Mouse (Mus musculus) layer of hippocampus, adult 11-12 months (tissue): ENCODE measurements around the gene Mllt3.

Experiments
- DNase-seq: peaks from one replicate; pipeline ENCODE4 v3.0.0; 2022; ENCODE audit warnings: low spot score

Gene Mllt3

DNA sequence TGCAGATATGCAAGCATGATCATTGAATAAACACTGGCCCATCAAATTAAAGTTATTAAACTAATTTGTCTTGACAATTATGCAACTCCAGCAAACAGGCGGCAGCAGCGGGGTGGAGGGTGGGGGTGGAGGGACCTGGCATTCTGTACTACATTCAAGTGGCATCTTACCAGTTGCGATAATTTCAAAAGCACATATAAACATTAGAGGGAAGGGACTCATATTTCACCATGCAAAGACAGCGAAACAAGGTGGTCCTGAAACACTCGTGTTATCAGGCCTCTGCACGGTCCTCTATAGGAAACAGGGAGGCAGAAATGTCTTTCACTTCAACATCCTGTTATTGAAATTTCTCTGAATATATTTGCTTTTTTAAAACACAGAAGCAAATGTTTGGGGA lies 210.0 kb downstream of the Mllt3 start:
- DNase-seq: no peak

DNA sequence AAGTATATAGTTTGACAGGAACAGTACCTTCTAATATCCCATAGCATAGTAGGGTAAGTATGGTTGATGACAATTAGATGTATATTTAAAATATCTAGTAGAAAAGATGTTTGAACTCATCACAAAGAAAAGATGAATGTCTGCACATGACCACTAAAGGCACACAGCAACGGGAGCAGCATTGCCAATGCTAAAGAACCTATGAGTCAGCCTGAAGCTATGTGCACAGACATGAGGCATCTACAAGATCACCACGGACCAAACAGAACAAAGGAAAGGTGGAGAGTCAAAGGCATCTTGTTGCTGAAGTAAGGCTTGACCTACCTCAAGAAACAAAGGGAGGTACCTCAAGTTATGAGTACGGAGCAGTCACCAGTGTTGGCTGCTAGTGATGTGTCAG lies 212.3 kb downstream of the Mllt3 start:
- no peak for DNase-seq

DNA sequence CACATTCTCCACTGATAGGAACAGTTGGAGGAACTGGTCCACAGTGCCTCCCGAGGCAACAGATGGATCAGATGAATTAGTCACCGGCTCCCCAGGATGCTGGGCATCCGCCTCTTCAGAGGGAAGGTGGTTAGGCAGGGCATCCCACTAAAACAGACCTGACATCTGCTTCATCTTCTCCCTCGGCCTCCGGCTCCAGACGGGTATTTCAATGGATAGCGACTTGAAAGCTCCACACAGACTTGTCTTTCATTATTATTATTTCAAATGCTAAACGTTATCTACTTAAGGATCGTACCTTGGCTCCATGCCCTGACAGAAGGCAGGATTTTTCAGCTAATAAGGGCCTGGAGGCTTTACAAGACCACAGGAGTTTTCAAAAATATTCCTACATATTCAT lies 214.0 kb downstream of the Mllt3 start:
- DNase-seq: peak; percentile 28

DNA sequence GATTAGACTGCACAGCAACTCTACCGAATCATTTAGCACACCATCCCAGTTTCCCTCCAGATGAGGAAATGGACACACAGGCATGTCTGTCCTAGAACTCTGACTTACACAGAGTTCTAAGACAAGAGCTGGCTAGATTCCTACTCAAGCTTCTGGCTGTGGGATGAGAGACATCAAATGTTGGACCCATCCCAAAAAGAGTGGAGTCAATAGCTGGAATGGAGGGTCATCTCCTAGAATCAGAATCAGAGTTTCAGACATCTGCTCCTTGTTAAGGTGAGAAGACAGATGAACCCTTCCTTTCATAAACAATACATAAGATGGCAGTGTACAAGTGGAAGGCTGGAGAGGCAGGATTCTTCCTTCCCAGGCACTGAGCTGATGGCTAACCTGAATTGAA lies 214.9 kb downstream of the Mllt3 start:
- DNase-seq: no peak

DNA sequence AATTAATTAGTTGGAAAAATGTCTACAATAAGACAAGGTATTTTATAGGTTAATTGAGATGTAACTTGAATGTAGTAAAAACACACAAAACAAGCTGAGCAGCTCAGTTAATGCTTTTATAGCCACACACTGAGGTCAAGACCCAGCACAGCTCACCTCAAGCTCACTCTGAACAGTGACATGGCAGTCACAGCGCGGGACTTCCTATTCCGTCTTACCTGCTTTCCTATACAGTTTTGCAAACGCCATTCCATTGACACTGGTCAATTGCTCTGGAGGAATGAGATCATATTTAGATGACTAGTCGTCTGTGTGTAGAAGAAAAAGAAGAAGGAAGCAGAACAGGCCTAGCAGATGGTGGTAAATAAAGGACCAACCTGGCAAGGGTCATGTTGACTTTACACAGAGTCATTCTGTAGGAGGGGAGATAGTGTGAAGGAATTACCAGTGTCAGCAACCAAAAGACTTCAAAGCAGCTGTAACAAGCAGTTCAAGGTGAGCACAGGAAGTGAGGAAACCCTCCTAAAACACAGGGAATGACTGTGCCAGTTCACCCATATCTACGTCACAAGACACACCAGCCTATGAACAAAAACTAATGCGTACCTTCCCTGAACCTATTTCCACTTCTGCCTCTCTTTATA lies 217.6 kb downstream of the Mllt3 start:
- no peak for DNase-seq

DNA sequence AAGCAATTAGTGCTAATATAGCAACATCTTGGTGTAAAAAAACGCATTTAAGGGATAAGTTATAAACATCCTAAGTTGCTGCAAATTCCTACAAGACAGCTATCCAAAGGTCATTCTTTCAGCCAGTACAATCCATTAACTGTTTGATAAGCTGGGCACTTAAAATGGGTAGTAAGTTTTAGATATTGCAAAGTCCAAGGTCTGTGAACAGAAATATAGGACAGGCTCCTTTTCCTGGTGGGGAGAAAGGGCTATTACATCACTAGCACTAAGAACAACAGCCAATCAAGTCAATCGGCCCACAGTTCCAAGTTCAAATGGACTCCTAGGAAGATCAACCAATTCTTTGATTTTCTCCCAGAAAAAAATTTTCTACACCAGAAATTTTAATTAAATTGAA lies 221.3 kb downstream of the Mllt3 start:
- no peak for DNase-seq

DNA sequence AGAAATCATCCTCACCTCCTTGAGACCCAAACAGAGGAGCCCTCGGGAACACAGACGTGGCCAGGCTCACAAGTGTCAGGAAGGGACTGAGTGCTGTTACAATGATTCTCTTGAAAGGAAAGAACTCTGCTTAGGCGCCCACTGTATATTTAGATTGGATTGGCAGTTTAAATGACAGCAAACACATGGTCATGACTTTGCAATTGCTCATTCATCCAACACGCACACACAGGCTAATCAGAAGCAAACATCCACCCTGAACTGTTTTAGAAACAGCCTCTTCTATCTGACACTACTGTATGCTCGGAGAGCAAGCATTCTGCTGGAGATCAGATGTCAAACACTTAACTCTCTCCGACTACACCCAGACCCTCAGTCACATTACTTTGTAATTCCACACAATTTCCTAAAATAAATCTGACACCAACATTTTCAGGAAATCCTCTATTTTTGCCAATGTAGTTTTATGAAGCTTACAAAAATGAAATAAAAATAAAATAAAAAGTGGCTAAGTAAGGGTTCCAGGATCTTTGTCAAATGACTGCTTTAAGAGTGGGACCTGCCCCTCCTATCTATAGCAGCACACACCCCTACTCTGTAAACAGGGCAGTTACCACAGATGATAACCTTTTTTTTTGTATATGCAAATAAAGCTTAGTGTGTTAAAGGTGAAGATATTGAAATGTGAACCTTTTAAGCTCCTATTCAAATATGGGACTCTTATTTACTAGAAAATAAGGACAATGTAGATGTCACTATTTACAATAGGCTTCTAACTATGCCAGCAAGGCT lies 226.8 kb downstream of the Mllt3 start:
- no peak for DNase-seq

DNA sequence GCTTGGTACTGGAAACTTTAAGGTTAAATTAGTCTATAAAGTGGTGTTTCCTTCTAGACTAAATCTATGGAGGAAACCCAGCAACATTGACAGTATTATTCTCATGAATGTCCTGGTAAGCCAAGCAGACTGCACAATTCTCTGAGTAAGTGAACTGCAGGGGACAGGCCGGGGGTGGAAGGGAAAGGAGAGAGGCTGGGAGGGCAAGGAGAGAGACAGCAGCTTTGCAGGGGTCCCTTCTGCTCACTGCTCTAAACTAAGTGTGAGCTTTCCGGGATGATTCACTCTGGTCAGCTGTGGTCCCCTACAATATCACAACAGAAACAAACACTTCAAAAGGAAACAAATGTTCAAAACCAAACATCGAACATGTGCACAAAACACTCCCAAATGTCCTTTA lies 228.6 kb downstream of the Mllt3 start:
- DNase-seq: no peak

DNA sequence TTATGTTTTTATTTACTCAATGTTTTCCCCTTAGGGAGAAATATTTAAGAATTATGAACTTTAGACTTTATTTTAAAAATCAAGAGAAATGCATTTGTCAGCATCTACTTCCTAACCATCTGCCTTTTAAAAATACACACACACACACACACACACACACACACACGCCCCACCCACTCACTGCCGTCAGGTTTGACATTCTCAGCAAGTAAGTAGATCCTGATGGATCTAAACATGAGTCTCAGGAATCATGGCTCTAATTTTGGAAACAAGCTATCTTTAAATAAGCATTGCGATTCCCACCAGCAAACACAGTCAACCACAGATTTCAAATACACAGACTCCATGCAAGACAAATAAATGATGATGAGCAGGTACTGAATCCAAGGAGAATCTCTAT lies 229.9 kb downstream of the Mllt3 start:
- DNase-seq: no peak

DNA sequence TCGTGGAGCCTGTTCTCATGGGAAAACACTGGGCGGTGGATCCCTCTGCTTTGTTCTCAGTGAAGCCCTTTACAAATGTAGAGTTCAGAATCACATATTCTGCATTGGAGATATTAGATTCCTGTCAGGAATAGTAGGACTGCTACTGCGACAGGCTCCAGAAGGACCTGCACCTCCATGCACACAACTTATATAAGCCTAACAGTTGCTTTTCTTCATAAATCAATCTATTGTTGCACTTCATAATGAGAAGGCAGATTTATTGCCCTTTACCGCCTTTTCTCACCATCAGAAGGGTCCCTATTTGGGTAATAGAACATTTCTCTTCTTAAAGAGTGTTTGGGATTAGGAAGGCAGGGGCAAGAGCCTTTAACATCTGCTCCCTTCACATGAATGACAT lies 231.0 kb downstream of the Mllt3 start:
- no peak for DNase-seq

DNA sequence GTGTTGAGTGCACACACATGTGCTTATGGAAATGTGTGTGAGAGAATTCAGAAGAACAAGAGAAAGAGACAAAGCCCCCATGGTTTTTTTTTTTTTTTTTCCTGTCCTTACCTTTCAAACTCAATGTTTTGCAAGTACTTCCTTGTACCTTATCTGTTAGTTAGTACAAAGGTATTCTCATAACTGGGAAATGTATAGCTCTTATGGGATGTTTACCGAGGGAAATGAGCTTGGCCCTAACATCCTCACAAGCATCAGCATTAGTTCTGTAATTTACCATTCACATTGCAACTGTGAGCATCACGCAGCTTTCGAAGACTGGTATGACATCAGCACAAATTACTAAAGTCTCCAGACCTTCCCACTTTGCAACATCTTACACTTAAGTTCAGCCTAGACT lies 231.8 kb downstream of the Mllt3 start:
- DNase-seq: no peak

DNA sequence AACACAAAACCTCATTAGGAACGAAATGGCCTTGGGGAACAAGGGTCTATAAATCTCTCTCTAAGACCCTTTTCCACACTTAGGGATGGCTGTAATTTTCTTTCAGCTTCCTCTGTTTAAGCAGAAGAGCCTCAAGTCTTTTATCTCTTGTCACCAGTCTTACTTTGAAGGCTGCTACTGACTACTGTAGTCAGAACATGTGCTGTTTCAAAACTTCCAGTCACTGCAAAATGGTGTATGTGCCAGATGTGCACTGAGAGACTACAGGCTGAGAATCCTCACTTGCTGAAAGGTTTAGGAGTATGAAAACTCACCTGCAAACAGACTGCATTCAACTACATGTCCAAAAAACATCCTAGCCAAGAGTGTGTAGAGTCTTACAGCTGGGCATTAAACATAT lies 232.9 kb downstream of the Mllt3 start:
- DNase-seq: no peak

DNA sequence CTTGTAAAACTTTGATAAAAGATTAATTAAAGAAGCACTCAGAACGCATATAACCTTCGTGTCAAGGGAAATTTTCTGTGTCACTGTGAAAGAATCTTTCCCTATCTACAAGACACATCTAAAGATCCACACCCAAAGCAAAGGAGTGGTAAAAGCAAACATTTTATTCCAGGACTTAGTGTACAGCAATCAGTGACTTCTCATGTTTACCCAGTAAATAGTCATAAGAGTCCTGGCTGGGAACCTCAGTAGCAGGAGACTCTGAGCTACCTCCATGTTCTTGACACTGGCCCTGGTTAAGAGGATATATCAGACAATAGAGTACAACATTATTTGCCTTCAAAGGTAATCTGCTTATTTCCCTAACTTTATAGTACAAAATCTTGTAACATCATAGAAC lies 233.7 kb downstream of the Mllt3 start:
- no peak for DNase-seq

DNA sequence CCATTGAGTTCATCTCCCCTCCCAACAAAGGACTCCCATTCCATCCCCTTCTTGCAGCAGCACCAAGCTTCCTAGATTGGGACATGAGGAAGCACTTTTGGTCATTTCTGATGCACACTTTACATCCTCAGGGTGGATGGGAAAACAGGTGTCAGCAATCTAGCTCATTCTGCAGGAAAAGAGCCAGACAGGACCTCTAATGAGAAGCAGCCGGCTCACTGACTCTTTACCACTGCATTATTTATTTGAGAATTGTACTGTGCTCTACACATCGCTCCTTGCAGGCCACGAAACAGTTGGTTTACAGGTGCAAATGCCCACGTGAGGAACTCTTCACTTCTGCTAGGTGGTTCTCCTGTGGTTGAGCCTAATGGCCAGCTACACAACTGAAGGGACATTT lies 237.9 kb downstream of the Mllt3 start:
- DNase-seq: no peak

DNA sequence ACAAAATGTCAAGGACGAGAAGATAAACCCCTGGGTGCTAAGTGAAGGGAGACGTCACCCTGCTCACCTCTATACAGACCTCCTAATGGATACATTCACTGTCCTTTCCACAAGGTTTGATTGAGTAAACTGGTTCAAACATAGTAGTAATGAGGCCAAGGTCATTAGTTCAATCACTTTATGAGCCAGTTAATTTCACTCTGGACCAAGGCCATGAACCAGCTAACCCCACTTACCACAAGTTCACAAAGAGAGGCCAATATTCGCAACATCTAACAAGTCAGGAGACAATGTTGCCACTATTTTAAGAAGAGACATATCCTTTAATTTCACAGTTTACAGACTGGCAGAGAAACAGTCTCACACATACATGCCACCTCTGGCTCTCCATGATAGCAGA lies 238.9 kb downstream of the Mllt3 start:
- DNase-seq: no peak

DNA sequence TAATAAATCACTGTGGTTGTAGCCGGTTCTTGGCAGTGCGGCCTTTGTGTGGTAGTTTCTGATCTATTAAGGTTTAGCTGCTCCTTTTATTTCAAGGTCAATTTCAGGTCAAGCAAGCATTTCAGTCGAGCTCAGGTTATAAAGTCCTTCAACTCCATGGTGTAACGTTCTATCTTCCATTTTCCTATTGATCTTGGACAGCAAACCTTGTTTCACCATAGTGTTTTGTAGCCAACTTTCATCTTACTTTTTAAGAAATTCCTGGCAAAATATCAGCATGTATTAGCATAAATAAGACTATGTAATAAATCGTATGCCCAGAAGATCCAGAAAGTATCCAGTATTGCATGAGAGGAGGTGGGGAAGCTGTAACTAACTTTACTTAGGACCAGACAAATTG lies 240.7 kb downstream of the Mllt3 start:
- DNase-seq: no peak

DNA sequence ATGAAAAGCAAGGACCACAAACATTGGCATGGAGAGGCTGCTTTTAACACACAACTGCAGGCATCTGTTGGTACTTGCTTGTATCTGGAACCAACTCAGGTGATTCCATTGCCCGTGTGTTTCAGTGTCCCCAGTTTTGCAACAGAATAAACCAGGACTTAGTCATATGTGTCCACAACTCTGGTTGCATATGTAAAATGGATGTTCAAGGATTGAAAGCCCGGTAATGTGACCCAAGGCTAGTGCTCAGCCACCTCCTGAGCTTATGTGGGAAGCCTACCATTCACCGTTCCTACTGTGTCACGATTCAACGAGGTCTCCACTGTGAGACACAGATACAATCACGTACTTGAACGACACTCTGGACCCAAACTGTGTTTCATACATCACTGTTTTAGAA lies 243.7 kb downstream of the Mllt3 start:
- no peak for DNase-seq

DNA sequence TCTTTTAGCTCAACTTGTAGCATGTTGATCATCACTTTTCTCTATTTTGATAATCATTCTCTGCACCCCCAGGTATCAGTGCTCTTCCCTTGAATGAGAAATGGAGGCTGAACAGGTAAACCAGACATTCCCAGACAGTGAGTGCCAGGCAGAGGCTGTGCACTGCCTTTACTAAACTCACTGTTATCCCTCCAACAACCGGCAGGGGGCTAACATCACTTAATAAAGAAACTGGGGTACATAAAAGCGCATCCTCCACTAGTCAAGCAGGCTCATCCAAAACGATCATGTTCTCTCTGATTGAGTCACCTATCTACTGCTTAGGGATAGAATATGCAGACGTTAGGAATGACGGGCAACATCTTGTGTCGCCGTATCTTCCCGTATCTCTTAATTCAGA lies 244.5 kb downstream of the Mllt3 start:
- peak; percentile 51 for DNase-seq

DNA sequence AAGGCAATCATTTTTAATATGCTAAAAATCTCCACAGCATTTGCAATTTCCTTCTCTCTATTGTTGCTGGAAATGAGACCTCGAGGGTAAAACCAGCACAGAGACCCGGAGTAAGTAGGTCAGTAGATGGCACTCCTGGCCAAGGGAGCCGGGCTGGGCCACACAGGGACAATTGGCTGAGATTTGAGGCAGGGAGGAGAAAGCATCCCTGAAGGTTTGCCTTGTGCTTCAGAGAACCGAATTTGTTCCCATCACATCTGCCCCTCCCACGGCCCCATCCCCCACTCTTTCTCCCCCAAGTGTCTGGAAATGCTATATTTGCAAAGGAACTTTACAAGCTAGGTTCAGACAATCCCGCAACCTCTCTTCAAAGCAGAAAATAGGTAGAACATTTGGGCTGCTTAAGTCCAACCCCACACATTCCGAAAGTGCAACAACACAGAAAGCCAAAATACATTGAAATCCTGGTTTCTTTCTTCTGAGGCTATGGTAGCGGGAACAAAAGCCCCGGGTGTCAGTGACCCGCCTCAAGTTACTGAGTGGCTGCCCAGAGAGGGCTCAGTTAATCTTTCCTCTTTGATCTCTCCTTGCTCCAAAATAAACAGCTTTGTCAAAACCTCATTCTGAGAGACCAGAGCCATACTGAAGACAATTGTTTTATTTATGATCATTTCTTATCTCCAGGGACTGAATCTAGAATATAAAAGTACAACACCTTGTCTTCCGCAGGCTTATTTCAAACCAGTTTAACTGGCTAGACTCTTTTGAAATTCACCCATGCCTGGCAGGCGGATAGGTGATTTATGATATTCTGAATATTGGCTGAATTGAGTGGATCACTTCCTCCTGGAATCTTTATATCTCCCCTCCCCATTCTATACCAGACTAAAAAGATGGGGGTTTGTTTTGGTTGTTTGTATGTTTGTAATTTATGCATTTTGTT lies 247.8 kb downstream of the Mllt3 start:
- DNase-seq: peak; percentile 53

DNA sequence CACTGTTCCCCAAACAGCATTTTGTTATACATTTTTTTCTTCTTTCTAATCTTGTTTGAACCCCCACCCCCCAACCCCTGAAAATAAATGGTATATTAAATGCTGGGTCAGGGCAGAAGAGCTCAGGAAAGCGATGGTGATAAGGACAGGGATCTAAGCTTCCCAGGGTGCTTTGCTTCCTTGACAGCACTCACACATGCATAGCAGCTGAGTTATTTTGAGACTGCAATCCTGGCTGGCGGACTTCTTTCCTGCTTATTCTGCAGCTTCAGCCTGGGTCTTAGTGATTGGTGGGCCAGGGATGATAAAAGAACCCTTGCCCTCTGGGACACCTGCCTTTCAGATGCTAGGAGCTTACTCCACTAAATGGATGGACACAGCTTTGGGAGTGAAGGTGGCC lies 249.4 kb downstream of the Mllt3 start:
- no peak for DNase-seq

DNA sequence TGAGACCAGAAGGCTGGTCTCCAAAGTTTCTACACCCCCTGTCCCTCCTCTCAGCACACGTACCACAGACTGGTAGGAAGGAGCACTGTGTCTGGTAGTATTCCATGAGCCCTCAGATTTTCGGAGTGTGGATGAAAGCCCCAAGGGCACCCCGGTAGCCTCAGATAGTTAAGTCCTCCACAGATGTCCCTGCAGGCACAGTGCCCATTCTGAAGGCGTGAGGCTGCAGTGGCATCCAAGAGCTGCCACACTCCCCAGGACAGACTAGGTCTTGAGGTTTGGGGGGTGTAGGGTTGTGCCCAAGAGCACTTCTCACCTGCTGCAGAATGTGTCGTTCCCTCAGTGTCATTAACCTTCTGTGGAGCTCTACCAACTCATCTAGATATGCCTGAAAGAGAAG lies 251.2 kb downstream of the Mllt3 start:
- no peak for DNase-seq

DNA sequence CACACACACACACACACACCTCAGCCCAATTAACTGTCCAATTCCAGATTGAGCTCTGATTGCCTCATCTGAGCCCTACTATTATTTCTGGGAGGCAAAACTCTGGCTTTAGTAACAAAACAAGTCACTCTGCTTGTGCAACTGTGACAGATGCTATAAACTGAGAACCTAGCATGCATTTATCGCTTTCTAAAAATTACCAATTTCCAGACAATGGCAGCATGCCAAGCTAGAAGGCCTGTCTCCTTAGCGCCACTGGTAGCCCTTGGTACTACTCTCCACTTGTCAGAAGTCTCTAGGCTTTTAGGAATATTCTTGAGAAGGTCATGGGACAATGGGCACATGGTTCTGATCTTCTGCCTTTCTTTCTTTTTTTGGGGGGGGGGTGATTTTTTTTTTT lies 257.4 kb downstream of the Mllt3 start:
- DNase-seq: peak; percentile 16

DNA sequence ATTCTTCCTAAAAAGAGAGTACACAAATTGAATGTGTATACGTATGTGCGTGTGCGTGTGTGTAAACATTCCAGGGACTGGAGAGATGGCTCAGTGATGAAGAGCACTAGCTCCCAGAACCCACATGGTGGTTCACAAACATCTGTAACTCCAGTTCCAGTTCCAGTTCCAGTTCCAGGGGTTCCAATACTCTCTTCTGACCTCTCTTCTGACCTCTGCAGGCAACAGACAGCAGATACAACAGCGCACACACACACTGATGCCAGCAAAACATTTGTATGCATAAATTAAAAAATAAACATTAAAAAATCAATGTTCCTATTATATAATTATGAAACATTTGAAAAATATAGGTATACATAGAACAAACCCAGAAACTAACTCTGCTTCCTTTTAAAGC lies 258.6 kb downstream of the Mllt3 start:
- DNase-seq: no peak
